Mouse (Mus musculus) layer of hippocampus, adult 9-11 months (tissue): Measurements from ENCODE around the gene Slc48a1.

Experiments
- DNase-seq: peaks from one replicate; pipeline ENCODE4 v3.0.0; 2022

The Slc48a1 gene

DNA sequence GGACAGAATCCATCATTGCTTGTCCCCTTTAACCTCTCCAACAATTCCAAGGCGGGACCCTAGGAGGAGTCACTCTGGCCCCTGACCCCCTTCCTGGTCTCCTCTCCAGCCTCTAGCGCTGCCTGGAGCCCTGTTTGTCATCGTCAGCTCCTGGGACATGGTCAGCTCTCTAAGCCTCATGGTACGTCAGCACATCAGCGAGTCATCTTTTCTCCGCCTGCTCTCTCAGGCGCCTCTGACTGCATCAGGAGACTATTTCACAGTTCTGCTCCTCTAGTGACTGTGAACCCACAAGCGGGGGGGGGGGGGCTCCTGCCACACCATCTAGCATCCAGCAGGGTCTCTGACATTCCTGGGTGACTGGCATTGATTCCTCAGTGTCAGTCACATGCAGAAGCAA, 23.0 kb upstream of the Slc48a1 start:
- no peak for DNase-seq

DNA sequence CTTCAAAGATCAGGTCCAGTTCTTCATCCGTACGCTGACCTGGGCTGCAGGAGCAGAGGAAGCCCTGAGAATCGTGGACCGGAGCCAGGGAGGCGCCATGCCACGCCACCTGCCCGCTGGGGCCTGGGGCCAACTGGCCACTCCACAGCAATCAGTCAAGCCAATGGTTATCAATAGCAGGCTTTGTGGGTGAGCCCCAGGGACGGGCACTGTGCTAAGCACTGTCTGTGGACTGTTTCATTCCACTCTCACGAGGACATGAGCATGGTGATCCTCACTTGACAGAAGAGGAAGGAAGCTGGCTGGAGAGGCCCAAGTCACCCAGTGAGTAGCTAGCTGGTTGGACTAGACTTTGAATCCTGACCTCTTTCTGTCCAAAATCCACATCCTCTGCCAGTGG, 18.3 kb upstream of the Slc48a1 start:
- peak; percentile 85 for DNase-seq

DNA sequence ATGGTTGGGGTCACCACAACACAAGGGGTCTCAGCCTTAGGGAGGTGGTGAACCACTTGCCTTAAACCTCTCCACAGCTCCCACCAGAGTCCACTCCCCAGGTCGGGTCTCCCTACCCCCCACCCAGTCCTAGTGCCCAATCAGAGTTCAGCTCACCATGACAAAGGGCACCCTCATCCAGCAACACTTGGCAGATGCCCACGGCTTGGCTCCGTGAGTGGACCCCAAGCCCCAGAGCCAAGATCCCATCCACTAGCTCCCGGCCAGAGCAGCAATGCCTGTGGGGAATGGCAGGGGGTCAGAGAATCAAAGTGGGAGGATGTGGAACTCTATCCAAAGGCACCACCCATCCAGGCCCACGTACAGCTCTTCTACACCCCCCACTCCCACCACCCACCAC, 17.4 kb upstream of the Slc48a1 start:
- DNase-seq, result no peak

DNA sequence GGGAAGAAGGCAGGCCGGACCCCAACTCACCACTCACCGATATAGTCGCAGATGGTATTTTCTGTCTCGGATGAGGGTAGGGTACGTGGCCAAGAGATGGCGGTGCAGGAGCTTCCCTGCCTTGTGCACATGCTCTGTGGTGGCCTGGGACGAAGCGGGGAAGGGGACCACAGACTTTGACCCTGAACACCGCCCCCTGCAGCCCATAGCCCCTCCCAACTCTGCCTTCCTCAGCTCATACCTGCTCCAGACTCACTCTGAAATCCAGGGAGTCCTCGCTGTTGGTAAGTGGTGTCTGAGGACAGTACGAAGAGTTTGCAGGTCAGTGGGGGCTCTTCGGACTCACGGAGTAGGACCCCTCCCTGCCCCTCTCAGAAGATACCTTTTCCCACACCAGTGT, 16.9 kb upstream of the Slc48a1 start:
- no peak for DNase-seq

DNA sequence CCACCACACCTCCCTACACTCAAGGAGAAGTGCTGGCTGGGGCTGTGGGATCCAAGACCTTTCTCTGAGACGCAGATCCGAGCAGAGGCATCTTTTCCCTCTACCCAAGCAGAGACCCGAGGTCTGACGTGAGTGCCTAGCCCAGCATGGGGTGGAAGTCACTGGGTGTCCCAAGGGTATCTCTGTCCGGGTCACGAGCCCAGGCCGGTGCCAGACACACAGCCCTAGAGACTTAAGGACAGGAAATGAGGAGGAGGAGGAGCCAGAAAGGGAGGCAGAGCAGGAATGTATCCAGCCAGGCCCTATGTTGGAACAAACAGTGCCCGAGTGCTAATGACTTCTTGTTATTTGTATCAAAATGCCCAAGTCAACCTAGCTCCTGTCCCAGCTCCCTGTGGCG, 15.6 kb upstream of the Slc48a1 start:
- DNase-seq, result no peak

DNA sequence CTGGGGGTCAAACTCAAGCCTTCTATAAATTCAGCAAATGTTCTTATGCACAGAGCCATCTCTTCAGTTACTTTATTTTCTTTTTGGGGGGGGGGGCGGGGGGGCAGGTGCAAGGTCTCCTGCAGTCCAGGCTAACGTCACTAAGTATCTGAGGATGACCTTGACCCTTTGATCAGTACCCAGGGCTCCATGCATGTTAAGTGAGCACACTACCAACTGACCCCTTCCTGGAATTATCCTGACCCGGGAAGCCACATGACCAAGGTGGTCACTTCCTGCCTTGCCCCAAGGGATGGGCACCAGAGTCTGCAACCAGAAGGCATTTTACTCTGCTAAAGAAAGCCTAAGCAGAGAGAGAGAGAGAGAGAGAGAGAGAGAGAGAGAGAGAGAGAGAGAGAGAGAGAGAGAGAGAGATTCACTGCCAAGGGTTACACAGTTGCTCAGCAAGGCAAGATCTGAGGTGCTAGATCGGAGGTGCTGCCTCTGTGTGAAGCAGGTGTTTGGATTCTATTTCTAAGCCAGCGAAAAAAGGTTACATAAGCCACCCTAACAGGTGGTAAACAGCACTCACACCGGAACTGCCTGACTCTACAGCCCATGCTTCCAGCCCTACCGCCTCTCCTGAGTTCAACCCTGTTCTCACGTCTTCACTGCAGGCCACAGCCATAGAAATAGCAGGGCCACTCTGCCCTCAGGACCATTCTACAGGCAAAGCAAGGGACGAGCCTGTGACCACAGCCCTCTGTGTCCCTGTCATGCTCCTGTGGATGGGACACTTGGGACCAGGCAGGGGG, 14.9 kb upstream of the Slc48a1 start:
- DNase-seq, result no peak

DNA sequence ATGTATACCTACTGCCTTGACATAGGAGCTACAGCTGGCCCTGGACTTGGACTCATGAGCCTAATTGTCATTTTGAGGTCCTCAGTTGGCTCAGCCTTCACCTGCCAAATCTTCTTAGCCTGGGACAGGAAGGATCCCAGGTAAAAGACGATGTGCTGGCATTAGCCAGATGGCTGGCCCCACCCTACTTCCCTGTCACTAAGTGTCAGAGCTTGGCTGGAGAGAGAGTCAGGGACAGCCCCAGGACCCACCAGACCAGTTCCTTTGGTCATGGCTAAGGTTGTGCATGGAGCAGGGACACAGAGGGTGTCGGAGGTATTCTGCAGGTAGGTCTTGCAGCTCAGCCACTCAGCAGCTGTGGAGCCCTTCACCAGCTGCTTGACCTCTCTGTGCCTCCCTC, 13.8 kb upstream of the Slc48a1 start:
- DNase-seq, result no peak

DNA sequence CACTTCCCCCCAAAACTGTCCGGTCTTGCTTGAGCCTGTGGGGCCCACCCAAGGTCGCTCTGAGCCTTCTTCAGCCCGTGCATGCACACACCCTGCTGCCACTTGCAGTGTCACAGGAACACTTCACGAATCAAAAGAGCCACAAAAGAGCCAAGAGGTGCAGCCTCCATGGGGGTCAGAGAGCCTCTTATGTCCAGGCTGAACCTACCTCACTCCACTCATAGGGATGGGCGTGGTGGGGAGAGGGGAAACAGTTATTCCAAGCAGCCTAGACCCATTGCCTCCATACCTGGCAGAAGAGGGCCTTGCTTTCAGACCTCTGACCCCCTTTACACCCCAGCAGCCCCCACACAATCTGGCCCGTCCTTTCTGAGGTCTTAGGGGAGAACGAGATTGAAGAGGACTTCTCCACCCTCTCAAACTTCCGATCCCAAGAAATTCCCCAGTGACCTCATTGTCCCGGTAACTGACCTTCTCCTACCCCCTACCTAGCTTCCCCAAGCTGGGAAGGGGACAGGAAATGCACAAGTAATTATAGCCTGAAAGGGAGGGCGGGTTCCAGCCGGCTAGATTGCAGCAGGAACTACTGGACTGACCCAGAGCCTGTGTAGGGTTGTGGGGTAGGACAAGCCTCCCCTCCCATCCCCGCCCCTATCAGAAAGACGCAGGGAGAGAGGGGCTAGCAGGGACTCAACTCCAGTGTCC, 13.1 kb upstream of the Slc48a1 start:
- no peak for DNase-seq

DNA sequence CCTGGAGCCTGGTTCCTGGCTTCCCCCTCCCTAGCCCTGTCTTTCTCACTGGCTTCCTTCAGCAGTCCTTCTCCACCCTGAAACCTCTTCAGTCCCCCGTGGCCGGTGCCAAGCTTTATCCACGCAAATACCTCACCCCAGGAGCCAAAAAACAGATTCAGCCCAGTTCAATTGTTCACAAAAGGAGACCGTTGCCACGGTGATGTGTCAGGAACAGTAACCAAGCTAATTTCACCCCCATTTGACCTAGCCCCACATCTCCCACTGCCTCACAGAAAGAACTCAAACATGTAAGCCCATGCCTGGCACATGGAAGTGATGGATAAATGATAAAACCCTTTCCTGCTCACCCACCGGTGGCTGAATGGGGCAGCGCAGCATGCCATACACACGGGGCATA, 12.1 kb upstream of the Slc48a1 start:
- no peak for DNase-seq

DNA sequence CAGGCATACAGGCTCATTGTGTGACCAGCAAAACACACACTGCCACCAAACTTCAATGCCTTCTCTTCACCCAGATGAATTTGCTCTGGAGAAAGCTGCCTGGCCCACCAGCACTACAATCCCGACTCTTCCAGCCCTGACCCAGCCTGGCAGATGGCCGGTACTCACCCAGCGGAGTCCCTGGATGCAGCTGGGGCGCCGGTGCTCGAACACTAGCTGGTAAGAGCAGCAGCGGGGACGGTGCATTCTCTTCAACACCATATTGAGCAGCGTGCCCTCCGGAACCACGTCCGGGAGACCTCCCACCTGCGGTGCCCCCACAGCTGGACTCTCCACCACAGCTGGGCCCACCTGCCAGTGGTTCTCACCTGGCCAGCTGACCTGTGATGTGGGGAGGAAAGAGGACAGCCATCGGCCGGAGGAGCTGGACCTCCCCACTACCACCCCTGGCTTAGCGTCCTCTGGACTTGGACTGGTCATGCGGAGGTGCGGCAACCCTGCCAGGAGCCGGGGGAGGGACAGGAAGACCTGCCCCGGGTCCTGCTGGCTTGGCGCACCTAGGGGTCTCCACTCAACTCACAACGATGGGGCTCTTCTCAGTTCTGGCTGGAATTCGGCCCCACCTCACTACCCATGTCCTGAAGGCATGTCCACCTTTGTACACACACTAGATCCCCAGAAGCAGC, 11.6 kb upstream of the Slc48a1 start:
- DNase-seq, result no peak

DNA sequence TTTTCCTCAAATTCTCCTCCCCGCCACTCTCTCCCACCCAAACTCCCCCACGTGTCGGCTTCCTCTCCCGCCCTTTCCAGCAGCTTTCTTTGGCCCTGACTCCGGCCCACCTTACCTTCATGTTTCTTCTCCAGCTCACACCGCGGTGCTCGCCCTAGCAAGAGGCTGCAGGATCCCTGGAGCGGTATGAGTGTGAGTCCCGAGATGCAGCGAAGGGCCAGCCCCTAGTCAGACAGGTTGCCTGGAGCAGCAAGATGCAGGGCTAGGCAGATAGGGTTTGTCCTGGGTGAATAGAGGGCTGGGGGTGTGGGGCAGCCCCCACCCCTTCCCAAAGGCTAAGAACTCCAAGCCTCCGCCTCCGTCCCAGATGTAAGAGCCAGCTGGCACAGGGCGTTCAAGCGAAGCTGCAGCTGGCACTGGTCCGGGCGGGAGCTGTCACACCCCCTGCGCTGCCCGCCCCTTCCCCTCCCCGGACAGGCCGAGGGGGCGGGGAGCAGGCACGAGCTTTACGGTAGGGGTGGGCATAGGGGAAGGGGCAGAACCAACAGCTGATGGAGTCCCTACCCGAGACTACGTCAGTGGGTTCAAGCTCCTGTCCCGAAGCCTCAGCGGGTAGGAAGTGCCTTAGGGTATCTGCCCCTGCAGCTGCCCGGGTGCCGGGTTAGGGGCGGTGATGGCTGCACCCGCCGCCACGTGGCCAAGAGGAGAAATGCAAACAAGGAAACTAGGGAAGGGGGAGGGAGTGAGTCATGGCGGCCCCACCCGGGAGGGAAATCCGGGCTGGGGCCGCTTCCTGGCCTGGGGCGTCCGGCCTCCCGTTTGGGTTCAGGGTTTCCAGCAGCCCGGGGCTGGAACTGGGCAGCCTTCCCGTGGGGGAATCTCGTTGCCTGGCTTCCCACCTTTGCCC, 10.8 kb upstream of the Slc48a1 start, which contains the start of gene Rapgef3:
Gene Rapgef3 (minus strand): TSS at position 693 of the 907 bp plus-strand sequence.
- peak; percentile 81 for DNase-seq

DNA sequence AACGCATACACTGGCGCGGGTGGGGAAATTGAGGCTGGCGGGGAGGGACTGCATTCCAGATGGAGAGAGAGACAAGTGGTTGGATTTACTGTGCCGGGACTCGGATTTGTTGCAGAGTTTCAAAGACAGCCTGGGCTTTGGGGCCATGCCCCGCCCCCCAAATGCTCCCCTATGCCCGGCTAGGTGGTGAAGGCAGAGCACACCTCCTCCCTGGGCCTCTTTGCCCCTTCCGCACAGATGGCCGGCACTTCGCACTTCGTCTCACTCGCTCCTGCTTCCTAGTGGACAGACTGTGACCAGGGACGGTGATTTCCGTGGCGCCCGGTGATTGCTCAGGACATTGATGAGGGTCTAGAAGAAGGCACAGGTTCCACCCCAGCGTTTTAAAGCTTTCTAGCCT, 10.1 kb upstream of the Slc48a1 start:
- DNase-seq, result no peak

DNA sequence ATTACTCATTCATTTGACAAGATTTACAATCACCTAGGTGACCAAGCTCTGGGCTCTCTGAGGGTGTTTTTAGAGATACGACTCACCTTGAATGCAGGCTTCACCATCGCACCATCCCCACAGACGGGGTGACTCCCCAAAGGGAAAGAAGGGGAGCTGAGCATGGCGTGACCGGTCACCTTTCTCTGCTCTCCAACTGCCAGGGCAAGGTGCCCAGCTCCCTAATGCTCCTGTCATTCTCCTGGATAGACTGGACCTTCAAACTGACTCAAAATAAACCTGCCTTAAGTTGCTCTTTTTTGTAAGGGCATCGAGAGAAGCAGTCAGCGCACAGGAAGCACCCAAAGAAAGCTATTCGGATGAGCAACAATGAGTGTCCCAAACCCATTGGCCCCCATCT, 8.0 kb upstream of the Slc48a1 start:
- DNase-seq, result no peak

DNA sequence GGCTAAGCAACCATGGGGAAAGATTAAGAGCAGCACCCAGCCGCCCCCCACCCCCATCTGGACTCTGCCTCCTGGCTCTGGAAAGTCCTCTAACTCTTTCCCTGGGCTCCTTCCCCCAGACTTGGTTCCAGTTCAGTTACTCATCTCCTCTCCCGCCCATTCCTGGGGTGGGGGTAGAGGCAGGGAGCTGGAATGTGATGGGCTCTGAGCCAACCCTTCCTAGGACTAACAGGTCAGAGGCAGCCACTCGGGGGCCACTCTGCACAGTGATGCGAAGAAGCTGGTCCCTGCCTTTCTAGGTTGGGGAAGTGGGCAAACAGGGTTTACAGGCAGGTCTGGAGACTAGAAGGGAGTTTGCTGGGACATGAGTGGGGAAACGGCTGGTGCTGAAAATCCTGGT, 5.2 kb upstream of the Slc48a1 start:
- DNase-seq, result no peak

DNA sequence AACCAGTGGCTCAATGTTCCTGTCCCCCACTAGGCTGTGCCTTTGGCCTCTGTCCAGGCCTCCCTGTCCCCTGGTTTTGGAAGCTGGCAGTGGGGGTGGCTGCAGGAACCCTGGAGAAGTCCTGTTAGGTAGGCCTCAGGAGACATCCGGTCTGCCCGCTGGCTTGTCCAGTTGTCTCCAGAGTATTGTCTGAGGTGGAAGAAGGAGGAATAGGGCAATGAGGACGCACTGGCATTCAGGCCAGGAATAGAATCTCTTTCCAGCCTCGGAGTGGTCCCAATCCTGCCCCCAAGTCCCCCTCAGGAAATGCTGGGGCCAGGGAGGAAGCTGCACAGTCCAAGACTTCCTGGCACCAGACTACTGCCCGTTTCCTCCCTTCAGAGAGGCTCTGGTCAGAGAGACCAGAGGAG, 4.4 kb upstream of the Slc48a1 start:
- no peak for DNase-seq

DNA sequence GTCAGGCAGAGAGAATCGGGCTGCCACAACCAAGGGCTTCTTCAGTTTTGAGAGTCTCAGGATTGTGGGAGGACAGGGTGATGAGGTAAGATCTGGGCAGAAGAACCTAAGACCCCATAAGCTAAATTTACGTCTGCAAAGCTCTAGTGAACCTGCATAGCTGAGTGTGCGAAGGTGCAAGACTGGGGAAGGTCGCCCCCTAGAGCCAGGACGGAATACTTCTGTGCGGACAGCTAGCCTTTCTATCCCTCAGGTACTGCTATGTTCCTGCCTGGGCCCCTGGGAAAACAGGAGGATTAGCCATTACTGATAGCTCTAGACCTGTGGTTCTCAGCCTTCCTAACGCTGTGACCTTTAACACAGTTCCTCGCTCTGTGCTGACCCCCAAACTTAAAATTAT, 1.8 kb upstream of the Slc48a1 start:
- no peak for DNase-seq

DNA sequence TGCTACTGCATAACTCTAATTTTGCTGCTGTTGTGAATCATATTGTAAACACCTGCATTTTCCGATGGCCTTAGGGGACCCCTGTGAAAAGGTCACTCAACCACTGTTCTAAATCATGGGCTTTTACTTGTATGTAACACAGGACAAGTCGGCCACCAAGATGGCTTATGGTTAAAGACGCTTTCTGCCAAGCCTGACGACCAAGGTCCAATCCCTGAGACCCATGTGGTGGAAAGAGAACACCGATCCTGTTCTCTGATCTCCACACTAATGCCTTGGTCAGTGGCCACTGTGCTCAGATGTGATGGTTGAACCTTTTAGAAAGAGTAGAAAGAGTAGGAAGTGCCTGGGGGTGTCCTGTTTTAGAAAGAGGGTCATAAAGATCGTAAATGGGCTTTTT, 1.4 kb upstream of the Slc48a1 start:
- DNase-seq, result no peak

DNA sequence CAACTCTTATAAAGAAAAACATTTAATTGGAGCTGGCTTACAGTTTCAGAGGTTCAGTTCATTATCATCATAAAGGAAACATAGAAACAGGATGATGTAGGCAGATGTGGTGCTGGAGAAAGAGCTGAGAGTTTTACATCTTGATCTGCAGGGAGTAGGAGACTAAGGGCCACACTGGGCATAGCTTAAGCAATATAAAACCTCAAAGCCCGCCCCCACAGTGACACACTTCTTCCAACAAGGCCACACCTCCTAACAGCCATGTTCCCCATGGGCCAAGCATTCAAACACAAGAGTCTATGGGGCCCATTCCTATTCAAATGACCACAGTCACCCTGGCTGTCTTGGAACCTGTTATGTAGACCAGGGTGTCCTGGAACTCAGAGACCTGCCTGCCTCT, 1.3 kb downstream of the Slc48a1 start:
- DNase-seq, result no peak

DNA sequence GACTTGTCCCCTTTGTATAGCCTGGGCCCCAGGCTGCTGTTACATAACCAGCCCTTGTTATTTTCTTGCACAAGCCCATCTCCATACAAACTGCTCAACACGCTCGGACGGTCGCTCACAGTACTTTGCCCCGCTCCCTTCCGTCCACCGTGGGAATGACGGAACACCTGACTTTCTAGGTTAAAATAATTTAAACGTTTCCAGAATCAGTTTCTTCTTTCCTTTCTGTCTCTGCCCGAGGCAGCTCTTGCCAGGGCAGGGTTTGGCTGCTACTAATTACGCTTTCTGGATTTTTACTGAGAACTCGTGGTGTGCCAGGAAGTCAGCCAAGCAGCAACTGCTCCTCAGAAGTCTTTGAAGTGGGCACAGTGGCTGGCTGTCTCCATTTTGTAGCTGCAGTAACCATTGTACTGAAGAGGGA, 2.3 kb downstream of the Slc48a1 start:
- DNase-seq, result no peak

DNA sequence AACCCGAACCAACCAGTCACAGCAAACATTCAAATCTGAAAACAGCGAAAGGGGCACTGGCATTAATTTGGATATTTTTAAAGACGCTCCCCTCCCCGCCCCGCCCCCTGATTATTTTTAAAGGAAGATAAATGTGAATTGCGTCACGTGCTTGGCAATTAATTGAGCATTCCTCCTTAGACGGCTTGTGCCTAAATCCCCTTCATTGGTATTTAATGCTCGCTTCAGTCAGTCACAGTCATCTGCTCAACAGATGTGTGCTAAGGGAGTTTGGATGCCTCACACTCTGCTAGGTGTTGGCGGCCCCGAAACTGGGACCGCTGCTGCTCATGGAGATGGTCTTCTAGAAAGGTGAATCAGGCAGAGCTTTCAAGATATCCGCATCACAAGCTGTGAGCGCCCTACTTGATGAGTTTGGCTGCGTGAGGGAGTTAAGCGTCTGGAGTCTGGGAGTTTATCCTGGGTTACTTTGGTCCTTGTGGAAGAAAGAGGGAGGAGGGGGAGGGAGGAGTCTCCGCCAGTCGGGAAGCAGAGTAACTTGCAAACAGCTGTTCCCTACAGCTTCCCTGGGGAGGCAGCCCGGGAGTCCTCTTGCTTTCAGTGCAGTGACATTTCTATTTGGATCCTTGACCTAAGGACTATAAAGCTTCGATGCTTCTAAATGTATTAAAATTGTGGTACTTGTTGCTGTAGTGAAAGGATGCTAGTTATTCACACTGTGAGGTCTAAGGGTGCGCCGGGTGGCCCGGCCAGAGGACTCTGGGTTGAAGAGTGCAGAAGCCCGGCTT, 3.8 kb downstream of the Slc48a1 start:
- no peak for DNase-seq

DNA sequence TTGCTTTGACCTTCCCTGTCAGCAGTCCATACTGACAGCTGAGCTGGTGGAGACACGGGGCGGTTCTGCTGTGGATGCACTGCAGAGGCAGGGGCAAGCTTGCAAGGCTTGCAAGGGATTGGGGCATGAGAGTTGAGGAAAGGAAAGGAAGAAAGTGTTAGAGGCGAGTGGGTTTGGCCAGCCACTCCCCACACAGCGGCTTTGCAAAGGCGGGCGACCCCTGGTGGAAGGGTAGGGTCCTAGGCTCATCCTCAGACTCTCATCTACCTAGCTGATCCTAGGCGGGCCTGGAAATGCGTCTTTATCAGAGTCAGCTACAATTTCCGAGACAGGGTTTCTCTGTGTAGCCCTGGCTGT, 4.4 kb downstream of the Slc48a1 start:
- no peak for DNase-seq

DNA sequence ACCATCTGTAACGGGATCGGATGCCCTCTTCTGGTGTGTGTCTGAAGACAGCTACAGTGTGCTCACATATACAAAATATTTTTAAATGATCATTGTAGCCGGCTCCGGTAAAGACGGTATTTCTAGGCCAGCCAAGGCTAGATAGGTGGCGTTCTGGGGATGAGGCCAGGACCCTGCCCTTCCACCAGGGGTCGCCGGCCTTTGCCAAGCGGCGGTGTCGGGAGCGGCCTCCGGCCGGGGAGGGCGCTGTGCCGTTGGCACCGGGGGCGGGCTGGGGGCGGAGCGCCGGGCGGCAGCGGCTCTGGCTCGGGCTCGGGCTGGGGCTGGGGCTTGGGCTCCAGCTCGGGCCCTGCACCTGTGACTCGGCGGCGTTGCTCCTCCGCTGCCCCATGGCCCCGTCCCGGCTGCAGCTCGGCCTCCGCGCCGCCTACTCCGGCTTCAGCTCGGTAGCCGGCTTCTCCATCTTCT, 5.8 kb downstream of the Slc48a1 start:
- DNase-seq, result peak; percentile 84
